Mouse (Mus musculus) left cerebral cortex, adult 8-10 months (tissue): ENCODE measurements at regions not wholly inside any gene's neighbourhood (a gene's known extent, or its start where the extent isn't known, plus 50 kb on each side); places are given as distances from the start of the nearest gene placed in this dataset.
A peak's percentile ranks its signal among the peaks of the same experiment; 100 is the strongest.
"Not testable (repeated sequence)": the region's sequence is repeated elsewhere in the genome, so short reads cannot be mapped to it uniquely, and the experiment has no call there.

Experiments used
- DNase-seq, 2 experiments: peaks; one replicate each; pipeline ENCODE4 v3.0.0; 2022; ENCODE audit warnings: low spot score in 2 of 2

DNA sequence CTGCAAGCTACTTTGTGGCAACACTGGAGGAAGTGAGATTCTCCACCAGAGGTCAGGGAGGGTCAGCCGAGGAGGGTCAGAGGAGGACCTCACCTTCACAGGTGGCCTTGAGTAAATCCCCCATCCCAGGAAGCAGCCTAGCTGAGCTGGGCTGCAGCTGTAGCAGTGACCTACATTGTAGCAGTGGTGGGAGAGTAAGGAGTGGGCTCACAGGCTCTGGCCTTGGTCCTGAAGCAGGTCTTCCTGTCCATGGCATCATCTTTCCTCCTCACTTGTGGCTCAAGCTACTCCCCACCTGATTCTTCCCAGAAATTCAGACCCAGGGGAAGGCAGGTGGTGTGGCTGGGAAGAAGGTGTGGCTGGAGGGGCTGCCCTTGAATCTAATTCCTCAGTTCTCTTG lies 84.3 kb downstream of the 1810013L24Rik start:
- DNase-seq, result not testable (repeated sequence)

DNA sequence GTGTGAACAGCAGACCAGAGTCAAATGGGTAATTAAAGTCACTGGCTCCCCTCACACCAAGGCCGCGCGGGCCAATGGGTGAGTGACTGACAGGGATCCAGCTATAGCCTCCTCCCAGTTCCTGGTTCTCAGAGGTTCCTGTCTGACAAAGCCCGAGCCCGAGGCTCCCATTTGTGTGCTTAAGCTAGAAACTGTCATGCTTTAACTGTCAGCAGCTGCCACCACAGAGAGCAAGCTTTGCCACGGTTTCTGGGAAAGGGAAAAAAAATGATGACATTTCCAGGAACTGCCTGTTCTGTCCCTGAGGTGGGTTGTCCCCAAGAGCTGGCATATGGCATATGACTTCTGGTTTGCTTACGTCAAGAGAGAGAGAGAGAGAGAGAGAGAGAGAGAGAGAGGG lies 86.2 kb downstream of the 1810013L24Rik start:
- DNase-seq, result no peak

DNA sequence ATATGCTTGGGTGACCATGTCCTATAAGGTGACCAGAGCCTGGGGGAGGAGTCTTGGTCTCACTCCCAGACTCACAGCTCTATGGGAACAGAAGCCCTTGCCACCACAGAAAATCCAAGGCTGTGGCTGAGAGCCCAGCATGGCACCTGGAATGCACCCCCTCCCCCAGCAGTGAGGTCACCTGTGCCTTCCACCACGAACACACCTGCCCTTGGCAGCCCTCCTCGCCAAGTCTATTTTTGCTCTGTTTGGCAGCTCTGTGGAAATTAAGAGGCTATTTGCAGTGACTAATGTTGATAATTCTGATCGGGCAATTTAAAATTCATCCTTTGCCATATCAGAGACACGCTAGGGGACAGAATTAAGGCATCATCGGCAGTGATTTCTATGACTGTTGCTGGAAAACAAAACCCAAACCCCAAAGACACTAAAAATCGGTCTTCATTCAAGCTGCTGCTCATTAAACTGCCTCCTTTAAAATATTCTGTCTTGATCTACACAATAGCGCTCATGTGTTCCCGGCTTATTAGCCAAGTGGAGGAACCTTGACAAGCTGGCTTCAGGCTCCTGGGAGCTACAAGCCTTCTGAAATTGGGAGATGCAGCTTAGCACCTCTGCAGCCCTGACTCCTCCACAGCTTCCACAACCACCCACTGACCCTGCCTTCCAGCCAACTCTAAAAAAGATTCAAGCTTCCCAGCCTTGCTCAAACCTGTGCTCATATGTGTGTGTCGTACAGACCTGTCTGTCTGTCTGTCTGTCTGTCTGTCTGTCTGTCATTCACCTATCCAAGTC lies 89.0 kb downstream of the 1810013L24Rik start:
- DNase-seq, result peak in 1 of 2 experiments; percentile 29

DNA sequence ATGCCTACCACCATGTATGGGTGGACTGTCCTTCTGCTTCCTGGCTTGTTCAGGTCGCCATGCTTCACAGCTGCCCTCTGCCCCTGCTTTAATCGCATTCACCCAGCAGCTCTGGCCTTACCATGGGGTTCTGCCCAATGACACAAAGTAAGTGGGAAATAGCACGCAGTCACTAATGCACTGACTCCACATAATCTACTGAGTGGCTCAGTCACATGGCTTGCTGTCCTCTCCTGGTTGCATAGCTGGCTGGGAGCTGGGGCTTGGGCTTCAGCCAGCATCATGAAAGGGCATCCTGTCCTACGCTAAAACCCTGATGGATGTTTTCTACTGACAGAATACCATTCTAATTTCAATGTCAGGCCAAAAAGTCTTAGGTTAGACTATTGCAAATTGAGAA lies 94.8 kb downstream of the 1810013L24Rik start:
- no peak for DNase-seq

DNA sequence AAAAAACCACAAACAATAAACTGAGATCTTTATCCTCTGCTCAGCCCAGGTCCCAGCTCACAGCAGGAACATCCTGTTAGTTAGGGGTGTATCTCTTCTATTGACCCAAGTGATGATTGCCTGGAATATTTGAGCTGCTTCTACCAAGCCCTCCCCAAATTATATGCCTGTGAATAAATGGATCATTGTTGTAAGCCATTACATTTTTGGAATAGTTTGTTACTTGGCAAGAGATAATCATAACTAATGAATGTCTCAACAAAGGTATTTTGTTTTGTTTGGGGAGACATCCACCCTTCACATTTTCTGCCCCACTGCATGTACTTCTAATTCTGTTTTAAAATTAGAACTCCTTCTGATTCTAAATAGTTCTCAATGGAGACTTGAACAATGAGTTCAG lies 102.1 kb downstream of the 1810013L24Rik start:
- no peak for DNase-seq

DNA sequence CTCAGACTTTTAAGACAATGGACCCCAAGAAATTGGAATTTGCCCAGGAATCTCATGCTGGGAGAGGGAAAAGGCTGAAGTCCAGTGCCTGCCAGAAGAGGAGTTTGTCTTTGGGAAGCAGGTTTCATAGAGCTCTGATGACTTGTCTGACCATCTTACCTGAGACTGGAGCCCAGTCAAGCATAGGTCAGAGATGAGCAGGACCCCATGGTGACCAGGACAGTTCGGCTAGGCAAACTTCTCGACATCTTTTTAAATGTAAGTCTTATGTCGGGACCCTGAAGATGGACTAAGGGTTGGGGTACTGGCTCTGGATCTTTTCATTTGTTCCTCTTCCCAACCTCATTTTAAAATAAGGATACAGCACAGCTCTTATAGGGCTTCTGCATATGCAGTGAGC lies 103.2 kb downstream of the 1810013L24Rik start:
- no peak for DNase-seq

DNA sequence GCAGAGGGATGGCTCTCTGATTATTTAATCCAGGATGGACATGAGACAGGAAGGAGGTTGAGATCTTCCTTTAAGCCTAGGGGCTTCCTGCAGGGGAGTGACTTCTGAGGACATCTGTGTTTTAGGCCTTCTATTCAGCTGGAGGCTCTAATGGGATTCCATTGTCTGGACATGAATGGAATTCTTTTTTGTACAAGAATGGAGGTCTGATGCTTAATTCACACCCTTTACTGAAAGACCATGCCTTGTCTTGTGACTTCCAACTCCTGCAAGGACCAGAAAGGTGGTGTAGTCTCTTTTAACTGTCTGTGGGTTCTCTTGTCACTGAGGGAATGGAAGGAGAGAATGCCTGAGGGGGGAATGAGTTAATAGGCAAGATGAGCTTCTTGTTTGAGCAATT lies 106.5 kb downstream of the 1810013L24Rik start:
- no peak for DNase-seq

DNA sequence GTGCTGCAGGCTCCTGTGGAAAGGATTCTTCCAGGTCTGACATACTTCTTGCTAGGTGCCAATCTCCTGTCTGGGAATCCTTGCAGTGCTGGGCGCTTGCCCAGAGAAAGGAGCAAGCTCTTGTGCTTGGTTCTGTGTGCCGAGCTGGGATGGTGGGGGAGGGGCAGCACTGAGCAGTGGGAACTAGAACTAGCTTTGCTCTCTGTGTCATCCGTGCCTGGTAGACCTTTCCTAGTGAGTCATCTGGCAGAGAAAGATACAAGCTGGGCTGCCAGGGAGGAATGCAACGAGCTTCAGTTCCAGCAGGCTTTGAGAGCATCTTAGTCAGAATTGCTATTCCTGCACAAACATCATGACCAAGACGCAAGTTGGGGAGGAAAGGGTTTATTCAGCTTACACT lies 108.6 kb downstream of the 1810013L24Rik start:
- peak; percentile 44 to 90 for DNase-seq

DNA sequence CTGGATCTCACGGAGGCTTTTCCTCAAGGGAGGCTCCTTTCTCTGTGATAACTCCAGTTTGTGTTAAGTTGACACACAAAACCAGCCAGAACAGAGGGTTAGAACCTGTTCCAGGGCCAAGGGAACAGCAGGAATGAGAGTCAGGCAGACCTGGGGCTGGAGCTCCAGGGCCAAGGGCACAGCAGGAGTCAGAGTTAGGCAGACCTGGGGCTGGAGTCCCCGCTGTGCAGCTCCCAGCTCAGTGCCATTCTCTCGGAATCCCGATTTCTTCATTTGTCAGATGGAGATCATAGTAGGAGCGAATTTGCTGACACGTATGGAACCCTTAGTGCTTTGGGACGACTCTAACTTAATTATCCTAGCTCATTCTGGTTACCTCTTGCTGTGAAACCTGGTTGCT lies 109.2 kb downstream of the 1810013L24Rik start:
- no peak for DNase-seq

DNA sequence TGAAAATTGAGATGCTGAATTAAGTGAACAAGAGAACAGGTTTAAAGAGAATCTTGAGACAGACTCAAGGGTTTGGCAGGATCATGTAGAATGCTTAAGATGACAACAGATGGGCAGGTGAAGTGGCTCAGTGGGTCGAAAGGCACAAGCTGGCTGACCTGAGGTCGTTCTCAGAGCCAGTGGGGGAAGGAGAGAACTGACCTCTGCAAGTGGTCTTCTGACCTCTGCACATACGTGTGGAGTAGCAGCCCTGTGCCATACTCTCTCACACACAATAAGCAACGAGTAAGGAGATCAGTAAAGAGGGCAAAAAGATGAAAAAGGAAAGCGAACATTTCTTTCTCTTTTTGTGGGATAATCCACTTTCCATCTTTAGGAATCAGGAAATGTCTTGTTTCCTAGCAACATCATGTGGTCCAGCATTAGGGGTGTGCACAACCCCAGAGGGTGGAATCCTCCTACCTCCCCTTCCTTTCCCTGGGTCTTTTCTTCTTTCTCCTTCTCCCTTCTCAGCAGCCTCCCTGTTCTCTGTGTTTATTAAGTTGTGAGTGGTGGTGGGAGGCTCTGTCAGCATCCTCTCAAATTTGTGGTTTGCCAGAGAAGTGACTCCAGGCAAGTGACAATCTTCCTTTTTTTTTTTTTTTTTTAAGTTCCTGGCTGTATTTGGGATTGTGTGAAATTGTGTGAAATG lies 114.7 kb downstream of the 1810013L24Rik start:
- DNase-seq, result no peak

DNA sequence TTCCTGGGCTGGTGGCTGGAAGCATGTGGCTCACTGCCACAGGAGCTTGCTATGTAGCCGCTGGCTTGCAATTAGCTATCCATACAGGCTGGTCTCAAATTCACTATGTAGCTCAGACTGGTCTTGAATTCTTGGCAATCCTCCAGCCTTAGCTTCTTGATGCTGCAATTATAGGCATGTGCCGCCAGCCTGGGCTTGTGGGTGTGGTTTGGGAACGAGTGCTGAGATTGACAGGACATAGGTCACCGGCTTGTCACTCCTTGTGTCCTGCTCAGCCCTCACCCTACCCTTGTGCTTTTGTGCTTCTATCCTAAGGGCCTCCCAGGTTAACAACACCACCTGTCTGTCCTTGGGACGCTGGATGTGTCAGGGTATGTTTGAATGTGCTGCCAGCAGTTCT lies 117.9 kb downstream of the 1810013L24Rik start:
- DNase-seq, result no peak

DNA sequence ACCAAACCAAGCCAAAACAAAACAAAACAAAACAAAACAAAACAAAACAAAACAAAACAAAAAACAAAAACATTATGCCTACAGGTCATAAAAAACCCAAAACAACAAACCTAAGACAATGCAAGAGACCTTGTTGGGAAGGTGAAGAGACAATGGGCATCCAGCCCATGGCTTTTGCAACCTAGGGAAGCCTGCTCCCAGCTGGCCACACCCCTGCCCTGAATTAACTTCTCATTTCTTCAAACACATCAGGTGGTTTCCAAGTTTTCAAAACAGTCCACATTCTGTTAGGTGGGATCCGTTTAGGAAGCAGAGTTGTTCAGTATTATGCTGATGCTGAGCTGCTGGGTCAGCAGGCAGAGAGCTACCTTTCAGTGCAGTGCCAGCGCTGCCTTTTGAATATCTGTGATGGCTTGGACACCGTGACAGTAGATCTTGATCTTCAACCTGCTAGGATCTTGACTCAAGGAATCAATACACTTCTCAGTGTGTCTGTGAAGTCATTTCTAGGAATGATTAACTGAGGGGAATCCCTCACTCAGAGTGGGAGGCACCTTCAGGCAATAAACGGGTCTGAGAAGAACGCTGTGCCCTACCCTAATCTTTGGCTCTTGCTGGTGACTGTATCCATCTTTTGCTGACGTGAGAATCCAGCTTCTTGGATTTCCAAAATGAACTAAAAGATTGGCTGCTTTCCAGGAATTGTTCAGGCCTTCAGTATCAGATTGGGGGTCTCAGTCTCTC lies 121.4 kb downstream of the 1810013L24Rik start:
- DNase-seq, result no peak

DNA sequence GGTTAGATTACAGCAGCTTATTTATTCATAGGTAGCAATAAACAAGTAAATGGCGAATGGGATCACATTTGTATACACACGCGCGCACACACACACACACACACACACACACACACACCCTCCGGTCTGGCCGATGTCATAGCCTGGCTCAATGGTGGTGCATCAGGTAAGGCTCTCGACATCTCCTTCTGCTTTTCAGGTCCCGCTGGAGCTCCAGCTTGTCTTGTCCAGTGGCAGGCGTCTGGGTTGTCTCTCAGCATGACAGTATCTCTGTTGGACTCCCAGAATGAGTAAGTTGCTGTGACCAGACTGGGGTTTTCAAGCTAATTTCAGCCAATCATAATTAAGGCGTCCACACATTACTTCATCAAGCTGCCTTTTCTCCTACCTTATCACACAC lies 131.8 kb downstream of the 1810013L24Rik start:
- no peak for DNase-seq

DNA sequence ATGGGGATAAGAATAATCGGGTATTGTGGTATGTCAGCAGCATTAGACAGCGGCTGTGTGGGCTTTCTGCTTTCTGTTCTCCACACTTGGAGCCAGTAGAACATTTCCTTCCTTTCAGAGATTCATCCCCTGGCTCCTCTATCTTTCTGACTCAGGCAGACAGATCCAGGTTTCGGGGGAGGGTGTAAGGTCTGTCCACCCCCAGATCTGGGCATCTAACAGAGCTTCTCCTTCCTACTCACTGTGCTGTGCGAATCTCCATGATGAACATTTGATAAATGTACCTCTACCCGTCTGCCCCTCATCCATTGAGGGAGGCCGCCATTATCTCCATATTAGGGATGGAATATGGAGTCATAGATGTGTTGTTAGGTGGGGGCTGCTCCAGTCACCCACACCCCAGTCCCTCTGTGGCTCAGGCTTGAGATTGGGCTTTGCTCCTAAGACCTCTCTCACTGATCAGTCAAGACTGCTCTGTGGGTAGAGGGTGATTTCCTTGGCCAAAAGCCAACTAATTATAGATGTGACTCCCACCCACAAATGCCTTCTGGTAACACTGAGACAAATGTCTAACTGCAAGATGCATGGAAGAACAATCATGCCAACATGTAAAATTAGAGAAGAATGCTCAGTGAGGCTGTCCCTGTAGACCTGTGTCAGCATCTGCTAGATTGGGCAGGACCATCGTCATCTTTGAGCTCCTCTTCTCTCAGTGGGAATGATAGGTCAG lies 163.8 kb downstream of the 1810013L24Rik start:
- DNase-seq, result peak in 1 of 2 experiments; percentile 85

DNA sequence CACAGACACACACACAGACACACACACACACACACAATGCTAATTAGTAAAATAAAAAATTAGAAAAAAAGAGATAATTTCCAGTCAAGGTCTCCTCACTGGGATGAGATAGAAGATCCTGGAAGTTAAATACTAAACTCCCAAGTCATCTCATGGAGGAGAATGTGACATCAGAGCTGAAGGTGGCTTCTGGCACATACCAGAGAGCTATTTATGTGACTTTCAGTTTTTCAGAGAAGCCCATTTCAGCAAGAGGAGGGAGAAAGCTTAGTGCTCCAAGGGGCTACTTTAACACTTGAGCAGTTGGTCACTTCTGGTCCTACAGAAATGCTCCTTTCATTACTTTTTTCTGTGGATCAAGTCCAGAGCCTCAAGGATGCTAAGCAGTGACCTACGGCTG lies 164.6 kb downstream of the 1810013L24Rik start:
- DNase-seq, result no peak

DNA sequence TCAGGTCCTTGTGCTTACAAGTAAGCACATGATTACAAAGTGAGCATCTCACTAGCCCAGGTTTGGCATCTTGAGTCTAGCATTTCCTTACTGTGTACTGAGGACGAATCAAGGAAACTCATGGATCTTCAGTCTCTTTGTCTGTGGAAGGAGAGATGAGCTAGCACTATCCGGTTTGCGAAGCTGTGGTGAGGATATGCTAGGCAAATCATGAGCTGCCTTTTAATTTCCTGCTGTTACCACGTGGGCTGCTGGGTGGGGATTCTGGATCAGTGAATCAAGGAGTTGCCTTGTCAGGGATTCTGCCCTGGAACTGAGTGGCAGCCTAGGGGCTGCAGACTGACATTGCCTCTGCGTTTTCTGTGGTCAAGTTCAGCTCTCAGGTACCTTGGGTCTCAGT lies 167.3 kb downstream of the 1810013L24Rik start:
- no peak for DNase-seq

DNA sequence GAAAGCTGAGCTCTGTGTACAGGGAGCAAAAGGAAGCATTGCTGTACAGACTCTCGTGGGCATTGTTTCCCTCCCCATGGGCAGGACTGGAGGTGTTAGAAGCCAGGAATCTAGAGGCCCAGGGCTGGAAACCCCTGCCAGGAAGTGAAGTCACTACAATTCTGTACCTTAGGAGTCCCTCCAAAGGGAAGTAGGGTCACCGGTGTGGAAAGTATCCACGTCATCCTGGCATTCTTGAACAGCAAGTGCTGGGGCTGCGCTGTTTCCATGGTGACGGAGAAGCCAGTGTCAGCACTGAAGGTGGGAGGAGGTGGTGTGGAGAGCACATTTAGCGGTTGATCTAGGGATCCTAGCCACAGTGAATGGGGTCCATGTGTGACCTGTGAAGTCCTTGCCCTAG lies 174.1 kb downstream of the 1810013L24Rik start:
- DNase-seq, result peak in 1 of 2 experiments; percentile 70

DNA sequence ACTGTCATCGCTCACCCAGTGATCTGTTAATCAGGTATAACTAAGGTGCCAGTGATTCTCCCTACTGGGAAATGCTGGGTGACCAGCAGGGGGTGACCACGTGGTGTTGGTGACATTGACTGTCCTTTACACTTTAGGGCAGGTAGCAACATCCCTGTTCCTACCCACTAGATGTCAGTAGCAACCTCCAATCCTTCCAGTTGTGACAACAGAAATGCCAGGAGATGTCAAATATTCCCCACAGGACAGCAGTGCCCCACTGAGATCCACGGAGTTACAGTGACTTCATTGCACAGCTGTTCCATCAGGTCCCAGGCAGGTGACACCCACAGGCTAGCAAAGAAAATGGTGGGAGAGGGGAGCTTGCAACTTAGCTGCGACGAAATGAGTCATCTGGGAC lies 176.0 kb downstream of the 1810013L24Rik start:
- DNase-seq, result no peak

DNA sequence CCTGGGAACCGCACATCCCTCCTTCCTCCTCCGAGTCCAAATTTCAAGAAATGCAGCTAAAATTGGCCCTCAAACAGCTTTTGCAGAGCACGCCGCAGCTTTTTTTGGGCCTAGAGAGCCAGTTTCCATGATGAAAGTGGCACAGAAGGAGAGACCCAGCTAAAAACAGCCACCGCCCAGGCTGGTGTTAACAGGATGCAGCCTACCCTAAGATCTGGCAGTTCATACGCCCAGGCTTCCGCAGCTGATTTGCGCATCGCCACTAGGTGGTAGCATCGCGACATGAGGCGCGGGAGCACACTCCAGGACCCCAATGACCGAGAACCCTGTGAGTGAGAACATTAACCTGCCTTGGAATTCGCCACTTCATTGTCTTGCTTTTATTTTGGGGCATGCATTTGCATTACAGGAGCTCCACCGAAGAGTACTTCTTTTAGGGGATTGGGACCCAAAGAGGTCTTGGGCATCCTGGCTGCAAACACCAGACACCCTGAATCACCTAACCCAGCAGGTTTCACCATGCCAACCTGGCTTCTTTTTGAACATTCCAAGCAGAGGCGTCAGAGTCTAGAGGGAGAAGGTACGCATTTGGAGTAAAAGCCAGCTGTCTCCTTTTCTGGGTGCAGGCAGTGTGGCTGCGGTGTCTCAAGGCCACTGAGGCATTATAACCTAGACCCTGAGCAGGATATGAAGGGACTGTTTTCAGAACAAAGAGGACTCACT lies 179.6 kb downstream of the 1810013L24Rik start:
- peak; percentile 85 to 91 for DNase-seq

DNA sequence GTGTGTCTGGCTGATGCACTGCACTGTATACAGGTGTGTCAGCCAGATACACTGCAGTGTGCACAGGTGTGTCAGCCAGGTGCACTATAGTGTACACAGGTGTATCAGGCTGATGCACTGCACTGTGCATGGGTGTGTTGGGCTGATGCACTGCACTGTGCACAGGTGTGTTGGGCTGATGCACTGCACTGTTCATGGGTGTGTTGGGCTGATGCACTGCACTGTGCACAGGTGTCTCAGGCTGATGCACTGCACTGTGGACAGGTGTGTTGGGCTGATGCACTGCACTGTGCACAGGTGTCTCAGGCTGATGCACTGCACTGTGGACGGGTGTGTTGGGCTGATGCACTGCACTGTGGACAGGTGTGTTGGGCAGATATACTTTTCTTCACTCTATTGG lies 181.2 kb downstream of the 1810013L24Rik start:
- DNase-seq, result no peak

DNA sequence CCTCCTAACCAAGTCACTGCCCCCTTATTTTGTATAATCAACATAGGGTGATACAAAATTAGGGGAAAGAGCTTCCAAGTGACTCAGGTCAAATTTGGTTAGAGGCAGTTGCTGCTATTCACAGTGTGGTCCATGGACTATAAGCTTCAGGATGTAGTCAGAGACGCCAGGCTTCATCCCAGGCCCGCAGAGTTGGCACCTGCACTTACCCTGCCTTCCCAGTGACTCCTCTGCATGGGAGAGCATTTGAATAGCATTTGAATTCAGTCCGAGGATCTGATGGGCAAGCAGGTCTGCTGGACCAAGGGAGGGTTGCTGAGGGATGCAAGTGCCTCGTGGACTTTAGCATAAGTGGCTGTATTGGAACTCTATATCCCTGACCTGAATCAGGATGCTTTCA lies 181.8 kb downstream of the 1810013L24Rik start:
- no peak for DNase-seq
